Mouse (Mus musculus) lung, embryonic 15.5 days (tissue): ENCODE results near the gene Det1. TPM values are rescaled to one million over a fixed set of nuclear protein-coding genes. Genes with fewer than 3 reads are reported as not detected.

ENCODE experiments used
- ATAC-seq: fragments of 200-750 bp; cut with Nextera tagmentation; 2 replicates; pipeline ENCODE4 v1.8.0; 2017; ENCODE audit warnings: moderate number of reproducible peaks, borderline replicate concordance; ENCODE audit not compliant: low FRiP score, low TSS enrichment; ENCODE audit errors: extremely low read depth
- H3K27ac ChIP-seq: fragments of 300-500 bp; sonication (generic); 2 replicates; pipeline ENCODE4 v1.5.1; 2015; ENCODE audit warnings: moderate library complexity, mild to moderate bottlenecking, inconsistent platforms
- H3K27me3 ChIP-seq: fragments of 300-500 bp; sonication (generic); 2 replicates; pipeline ENCODE4 v1.6.1; 2015; ENCODE audit warnings: inconsistent platforms
- H3K36me3 ChIP-seq: fragments of 300-500 bp; sonication (generic); 2 replicates; pipeline ENCODE4 v1.6.1; 2015; ENCODE audit warnings: inconsistent platforms
- H3K4me1 ChIP-seq: fragments of 300-500 bp; sonication (generic); 2 replicates; pipeline ENCODE4 v1.6.1; 2015; ENCODE audit warnings: inconsistent platforms
- H3K4me2 ChIP-seq: fragments of 300-500 bp; sonication (generic); 2 replicates; pipeline ENCODE4 v1.6.1; 2015; ENCODE audit warnings: inconsistent platforms, mild to moderate bottlenecking, moderate library complexity
- H3K4me3 ChIP-seq: fragments of 300-500 bp; sonication (generic); 2 replicates; pipeline ENCODE4 v1.5.1; 2015; ENCODE audit warnings: mild to moderate bottlenecking, inconsistent platforms
- H3K9ac ChIP-seq: fragments of 300-500 bp; sonication (generic); 2 replicates; pipeline ENCODE4 v1.6.1; 2015; ENCODE audit warnings: inconsistent platforms
- H3K9me3 ChIP-seq: fragments of 300-500 bp; sonication (generic); 2 replicates; pipeline ENCODE4 v1.6.1; 2016; ENCODE audit warnings: inconsistent platforms
- WGBS: fragments of 180-500 bp; shearing (Covaris S2); methylation state at CpG from one replicate; pipeline ENCODE4 v1.1.7; 2015; 5-methylcytosine and 5-hydroxymethylcytosine counted together
- microRNA-seq: library from miRNA; unstranded; fragments of <30 nt; microRNA quantifications from one replicate; pipeline ENCODE4, GENCODE M21; 2016
- polyA plus RNA-seq: library from polyadenylated mRNA; unstranded; fragments of >200 nt; fragmentation: Nextera tagmentation; extraction: Ambion mirVana; gene quantifications from 2 replicates; pipeline ENCODE4 v1.2.1, GENCODE M21; 2015

Det1 gene
- polyA plus RNA-seq, 1 experiment from 2014 or later, result 17.9 TPM

DNA sequence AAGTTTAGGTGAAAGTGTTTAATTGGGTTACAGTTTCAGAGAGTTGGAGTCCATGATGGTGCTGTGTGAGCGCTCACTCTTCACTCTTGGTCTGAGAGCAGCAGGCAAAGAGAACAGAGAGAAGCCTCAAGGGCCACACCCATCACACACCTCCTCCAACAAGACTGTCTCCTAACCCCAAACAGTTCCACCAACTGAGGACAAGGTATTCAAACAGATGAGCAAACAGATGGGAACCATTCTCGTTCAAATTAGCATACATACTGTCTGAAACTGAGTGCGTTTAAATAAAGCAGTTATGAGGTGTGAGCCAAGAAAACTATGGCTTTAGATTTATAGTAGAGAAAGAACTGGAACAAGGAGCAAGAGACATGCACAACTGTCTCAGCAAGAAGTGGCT lies 50.4 kb downstream of the Det1 start:
- H3K4me1 ChIP-seq, result no peaks in the 10 kb centered on the region
- peaks cover 12% of the 10 kb centered on the region for H3K36me3 ChIP-seq
- no peak overlapping the region for H3K4me3 ChIP-seq
- H3K9me3 ChIP-seq, result no peaks in the 10 kb centered on the region
- no peak overlapping the region for H3K27ac ChIP-seq
- no peak overlapping the region for H3K9ac ChIP-seq
- H3K4me2 ChIP-seq, result no peak overlapping the region
- WGBS, result 77% methylated on average over 3 of the region's 3 CpGs
- no peak for ATAC-seq
- H3K27me3 ChIP-seq, result no peaks in the 10 kb centered on the region

- WGBS, result 51% methylated on average over 6 of the region's 6 CpGs
- no peak overlapping the region for H3K27ac ChIP-seq
These were observed 52.4 kb downstream of the Det1 start for GRCm38 (mm10) chr7:78794571-78795092.

GRCm38 (mm10) chr7:78793895-78794570 lies 53.0 kb downstream of the Det1 start:
- Histone ChIP-seq H3K4me3 (no peak overlapping the region), H3K27me3 (no peaks in the 10 kb centered on the region), H3K27ac (no peak overlapping the region), H3K9me3 (no peaks in the 10 kb centered on the region), H3K36me3 (peaks cover 35% of the 10 kb centered on the region), H3K4me2 (no peak overlapping the region), H3K4me1 (no peaks in the 10 kb centered on the region), H3K9ac (no peak overlapping the region)
- no peak for ATAC-seq
- 75% methylated on average over 13 of the region's 13 CpGs for WGBS

More at GRCm38 (mm10) chr7:78794571-78795092, 52.4 kb downstream of the Det1 start:
- Histone ChIP-seq H3K4me3 (no peak overlapping the region), H3K27me3 (no peaks in the 10 kb centered on the region), H3K9ac (no peak overlapping the region), H3K4me1 (no peaks in the 10 kb centered on the region), H3K36me3 (peaks cover 30% of the 10 kb centered on the region), H3K9me3 (no peaks in the 10 kb centered on the region), H3K4me2 (no peak overlapping the region)
- ATAC-seq, result no peak

GRCm38 (mm10) chr7:78791359-78792222 lies 55.5 kb downstream of the Det1 start:
- Histone ChIP-seq H3K4me3 (no peak overlapping the region), H3K4me1 (no peaks in the 10 kb centered on the region), H3K27me3 (no peaks in the 10 kb centered on the region), H3K36me3 (peaks cover 39% of the 10 kb centered on the region), H3K9ac (no peak overlapping the region), H3K4me2 (no peak overlapping the region), H3K27ac (no peak overlapping the region), H3K9me3 (no peaks in the 10 kb centered on the region)
- peak; percentile 54 for ATAC-seq
- 81% methylated on average over 15 of the region's 15 CpGs for WGBS

- Histone ChIP-seq H3K4me1 (peaks cover 8% of the 10 kb centered on the region), H3K36me3 (peaks cover 37% of the 10 kb centered on the region), H3K27me3 (no peaks in the 10 kb centered on the region), H3K9ac (no peak overlapping the region), H3K9me3 (no peaks in the 10 kb centered on the region), H3K27ac (no peak overlapping the region), H3K4me2 (no peak overlapping the region), H3K4me3 (no peak overlapping the region)
- 91% methylated on average over 12 of the region's 12 CpGs for WGBS
- ATAC-seq, result no peak
These were observed 59.2 kb downstream of the Det1 start for GRCm38 (mm10) chr7:78787793-78788380.

- Histone ChIP-seq H3K4me2 (no peak overlapping the region), H3K27ac (no peak overlapping the region), H3K27me3 (no peaks in the 10 kb centered on the region), H3K36me3 (peaks cover 20% of the 10 kb centered on the region), H3K4me1 (peaks cover 18% of the 10 kb centered on the region), H3K4me3 (no peak overlapping the region), H3K9ac (no peak overlapping the region), H3K9me3 (no peaks in the 10 kb centered on the region)
- ATAC-seq, result no peak
- 61% methylated on average over 5 of the region's 5 CpGs for WGBS
These were observed 61.2 kb downstream of the Det1 start for GRCm38 (mm10) chr7:78785906-78786305.

- H3K4me1 ChIP-seq, result peaks cover 18% of the 10 kb centered on the region
- H3K4me3 ChIP-seq, result peak within 1 kb of the TSS; percentile 76
- H3K27me3 ChIP-seq, result no peaks in the 10 kb centered on the region
- H3K36me3 ChIP-seq, result peaks cover 22% of the 10 kb centered on the region; the same call in 1 of the 2 replicates
- peak within 1 kb of the TSS; percentile 75 for H3K9ac ChIP-seq
- H3K9me3 ChIP-seq, result no peaks in the 10 kb centered on the region
- H3K4me2 ChIP-seq, result peak within 1 kb of the TSS; percentile 73
- WGBS, result under 1% methylated on average over 44 of the region's 44 CpGs
- peak within 1 kb of the TSS; percentile 73; the same call in 1 of the 2 replicates for H3K27ac ChIP-seq
- ATAC-seq, result peak; percentile 99
These were observed 64.2 kb downstream of the Det1 start, which contains the start of the genes Mrps11 and Mrpl46 for GRCm38 (mm10) chr7:78782639-78783581. Gene Mrps11 (plus strand): TSS chr7:78783119. Gene Mrpl46 (minus strand): TSS chr7:78783531.

DNA sequence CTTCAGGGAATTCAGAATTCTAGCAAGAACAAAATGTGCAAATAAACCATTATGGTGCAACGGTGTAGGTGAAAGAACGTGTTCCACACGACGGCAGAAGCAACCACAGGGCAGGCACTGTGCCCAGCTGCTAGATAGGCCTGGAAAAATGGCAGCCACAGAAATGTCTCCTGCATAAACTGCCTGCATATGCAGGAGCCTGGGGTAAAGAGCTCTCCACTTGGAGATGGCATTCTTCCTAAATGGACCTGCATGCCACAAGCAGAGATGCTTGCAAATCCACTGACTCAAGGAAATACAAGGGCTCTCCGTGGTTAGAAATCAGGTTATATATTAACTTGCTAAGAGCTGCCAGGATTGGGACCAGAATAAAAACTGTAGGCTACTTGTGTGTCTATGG lies 68.3 kb downstream of the Det1 start:
- H3K4me1 ChIP-seq, result peaks cover 12% of the 10 kb centered on the region
- no peaks in the 10 kb centered on the region for H3K9me3 ChIP-seq
- ATAC-seq, result no peak
- peaks cover 56% of the 10 kb centered on the region for H3K36me3 ChIP-seq
- no peak overlapping the region for H3K4me2 ChIP-seq
- H3K27ac ChIP-seq, result no peak overlapping the region
- H3K9ac ChIP-seq, result no peak overlapping the region
- no peak overlapping the region for H3K4me3 ChIP-seq
- H3K27me3 ChIP-seq, result no peaks in the 10 kb centered on the region
- WGBS, result 82% methylated on average over 5 of the region's 5 CpGs

Small RNA genes within 50 kb of the gene (microRNA-seq; reads per million reads assigned to microRNA genes)
- 2.4 reads per million, percentile 8 among the genes with 10 or more reads in this experiment for gene Mir7-2

Other genes with a start within 250 kb of the Det1 start
- 0.97 and 1.1 TPM in 2 replicates for gene Ntrk3, start 109.3 kb downstream of the Det1 start, polyA plus RNA-seq
- 76.1 and 76.3 TPM in 2 replicates for gene Mrps11, start 64.1 kb downstream of the Det1 start, polyA plus RNA-seq
- gene Mrpl46, start 63.7 kb downstream of the Det1 start, polyA plus RNA-seq, result 57.0 and 60.9 TPM in 2 replicates
- gene Aen, start 48.6 kb upstream of the Det1 start, polyA plus RNA-seq, result 35.7 and 36.7 TPM in 2 replicates
- 9.4 and 13.9 TPM in 2 replicates for gene Isg20, start 66.2 kb upstream of the Det1 start, polyA plus RNA-seq
- gene Acan, start 206.2 kb upstream of the Det1 start, polyA plus RNA-seq, result 0.58 and 0.69 TPM in 2 replicates